Mouse (Mus musculus): ENCODE measurements around the gene Sacs. TPM values are rescaled to one million over a fixed set of nuclear protein-coding genes. Genes with fewer than 3 reads are reported as not detected.
A peak's percentile ranks its signal among the peaks of the same experiment; 100 is the strongest.
"Not testable (repeated sequence)": the region's sequence is repeated elsewhere in the genome, so short reads cannot be mapped to it uniquely, and the experiment has no call there.

Sacs gene
- polyA plus RNA-seq (2015; fragmentation: Nextera tagmentation; extraction: Ambion mirVana), result 7.5 and 8.0 TPM in 2 replicates

GRCm38 (mm10) chr14:61137994-61138726 is at the start of gene Sacs:
Sacs (plus strand) TSS chr14:61138457.
- H3K36me3 ChIP-seq, result no peaks in the 10 kb centered on the region
- peaks cover 18% of the 10 kb centered on the region for H3K4me1 ChIP-seq
- WGBS, result 2% methylated on average over 23 of the region's 23 CpGs
- H3K4me3 ChIP-seq (replicated peaks), result peak within 1 kb of the TSS; percentile 60
- H3K27me3 ChIP-seq (replicated peaks), result no peaks in the 10 kb centered on the region
- H3K9me3 ChIP-seq (replicated peaks), result no peaks in the 10 kb centered on the region
- peak within 1 kb of the TSS; percentile 82 for H3K27ac ChIP-seq (replicated peaks)
- H3K4me2 ChIP-seq, result peak within 1 kb of the TSS; percentile 64
- H3K9ac ChIP-seq (replicated peaks), result peak within 1 kb of the TSS; percentile 66
- peak; percentile 93 for ATAC-seq (ENCODE audit: low FRiP score)

GRCm38 (mm10) chr14:61090955-61091354 is 47.3 kb upstream of the Sacs start:
- Histone ChIP-seq H3K4me3 (replicated peaks) (no peak overlapping the region), H3K27me3 (replicated peaks) (no peaks in the 10 kb centered on the region), H3K36me3 (no peaks in the 10 kb centered on the region), H3K27ac (replicated peaks) (no peak overlapping the region), H3K9me3 (replicated peaks) (no peaks in the 10 kb centered on the region), H3K9ac (replicated peaks) (no peak overlapping the region), H3K4me1 (no peaks in the 10 kb centered on the region), H3K4me2 (no peak overlapping the region)
- ATAC-seq (ENCODE audit: low FRiP score), result no peak
- WGBS, result 82% methylated on average over 5 of the region's 5 CpGs

- H3K4me1 ChIP-seq, result no peaks in the 10 kb centered on the region
- ATAC-seq (ENCODE audit: low FRiP score), result no peak
- H3K27ac ChIP-seq (replicated peaks), result no peak overlapping the region
- H3K4me3 ChIP-seq (replicated peaks), result no peak overlapping the region
- no peaks in the 10 kb centered on the region for H3K9me3 ChIP-seq (replicated peaks)
- 88% methylated on average over 3 of the region's 3 CpGs for WGBS
- no peak overlapping the region for H3K4me2 ChIP-seq
- no peaks in the 10 kb centered on the region for H3K36me3 ChIP-seq
- H3K27me3 ChIP-seq (replicated peaks), result no peaks in the 10 kb centered on the region
- no peak overlapping the region for H3K9ac ChIP-seq (replicated peaks)
Measured at GRCm38 (mm10) chr14:61092073-61092472, 46.2 kb upstream of the Sacs start.

GRCm38 (mm10) chr14:61097974-61098625 is 40.2 kb upstream of the Sacs start:
- Histone ChIP-seq H3K4me2 (no peak overlapping the region), H3K27ac (replicated peaks) (no peak overlapping the region), H3K9me3 (replicated peaks) (no peaks in the 10 kb centered on the region), H3K4me1 (no peaks in the 10 kb centered on the region), H3K27me3 (replicated peaks) (no peaks in the 10 kb centered on the region), H3K9ac (replicated peaks) (no peak overlapping the region), H3K4me3 (replicated peaks) (no peak overlapping the region), H3K36me3 (no peaks in the 10 kb centered on the region)
- 82% methylated on average over 12 of the region's 12 CpGs for WGBS
- no peak for ATAC-seq (ENCODE audit: low FRiP score)

GRCm38 (mm10) chr14:61100736-61101135 is 37.5 kb upstream of the Sacs start:
- Histone ChIP-seq H3K4me3 (replicated peaks) (no peak overlapping the region), H3K27ac (replicated peaks) (no peak overlapping the region), H3K9me3 (replicated peaks) (no peaks in the 10 kb centered on the region), H3K27me3 (replicated peaks) (no peaks in the 10 kb centered on the region), H3K4me1 (no peaks in the 10 kb centered on the region), H3K4me2 (no peak overlapping the region), H3K9ac (replicated peaks) (no peak overlapping the region), H3K36me3 (no peaks in the 10 kb centered on the region)
- WGBS, result 94% methylated on average over 6 of the region's 6 CpGs
- ATAC-seq (ENCODE audit: low FRiP score), result no peak

- no peaks in the 10 kb centered on the region for H3K36me3 ChIP-seq
- H3K9ac ChIP-seq (replicated peaks), result no peak overlapping the region
- H3K27ac ChIP-seq (replicated peaks), result no peak overlapping the region
- no peaks in the 10 kb centered on the region for H3K4me1 ChIP-seq
- WGBS, result 75% methylated on average over 8 of the region's 8 CpGs
- H3K4me2 ChIP-seq, result no peak overlapping the region
- no peak for ATAC-seq (ENCODE audit: low FRiP score)
- H3K9me3 ChIP-seq (replicated peaks), result no peaks in the 10 kb centered on the region
- no peak overlapping the region for H3K4me3 ChIP-seq (replicated peaks)
- no peaks in the 10 kb centered on the region for H3K27me3 ChIP-seq (replicated peaks)
Measured at GRCm38 (mm10) chr14:61106404-61106803, 31.9 kb upstream of the Sacs start.

GRCm38 (mm10) chr14:61108625-61109024 is 29.6 kb upstream of the Sacs start:
- no peak for ATAC-seq (ENCODE audit: low FRiP score)
- no peaks in the 10 kb centered on the region for H3K36me3 ChIP-seq
- 80% methylated on average over 2 of the region's 2 CpGs for WGBS

GRCm38 (mm10) chr14:61112404-61112803 is 25.9 kb upstream of the Sacs start:
- Histone ChIP-seq H3K9ac (replicated peaks) (no peak overlapping the region), H3K4me2 (peak overlapping the region; percentile 25; the same call in 1 of the 2 replicates)
- ATAC-seq (ENCODE audit: low FRiP score), result 0 out of 2 replicates have a peak, but pooled peaks have one; percentile 55

More at GRCm38 (mm10) chr14:61108625-61109024, 29.6 kb upstream of the Sacs start:
- no peak overlapping the region for H3K4me2 ChIP-seq
- H3K4me1 ChIP-seq, result peaks cover 2% of the 10 kb centered on the region
- H3K4me3 ChIP-seq (replicated peaks), result no peak overlapping the region
- no peak overlapping the region for H3K27ac ChIP-seq (replicated peaks)
- no peaks in the 10 kb centered on the region for H3K27me3 ChIP-seq (replicated peaks)
- no peaks in the 10 kb centered on the region for H3K9me3 ChIP-seq (replicated peaks)
- no peak overlapping the region for H3K9ac ChIP-seq (replicated peaks)

GRCm38 (mm10) chr14:61124755-61125154 is 13.5 kb upstream of the Sacs start:
- H3K4me3 ChIP-seq (replicated peaks), result no peak overlapping the region
- no peak overlapping the region for H3K4me2 ChIP-seq

More at GRCm38 (mm10) chr14:61112404-61112803, 25.9 kb upstream of the Sacs start:
- 5% methylated on average over 11 of the region's 11 CpGs for WGBS
- Histone ChIP-seq H3K4me1 (peaks cover 2% of the 10 kb centered on the region), H3K4me3 (replicated peaks) (no peak overlapping the region), H3K27me3 (replicated peaks) (no peaks in the 10 kb centered on the region), H3K36me3 (no peaks in the 10 kb centered on the region), H3K27ac (replicated peaks) (no peak overlapping the region), H3K9me3 (replicated peaks) (no peaks in the 10 kb centered on the region)

GRCm38 (mm10) chr14:61125201-61125600 is 13.1 kb upstream of the Sacs start:
- no peaks in the 10 kb centered on the region for H3K36me3 ChIP-seq
- H3K27ac ChIP-seq (replicated peaks), result no peak overlapping the region
- WGBS, result 88% methylated on average over 6 of the region's 6 CpGs
- no peak overlapping the region for H3K4me3 ChIP-seq (replicated peaks)
- no peaks in the 10 kb centered on the region for H3K9me3 ChIP-seq (replicated peaks)
- ATAC-seq (ENCODE audit: low FRiP score), result no peak
- no peak overlapping the region for H3K9ac ChIP-seq (replicated peaks)
- H3K27me3 ChIP-seq (replicated peaks), result no peaks in the 10 kb centered on the region
- H3K4me1 ChIP-seq, result no peaks in the 10 kb centered on the region
- no peak overlapping the region for H3K4me2 ChIP-seq

More at GRCm38 (mm10) chr14:61124755-61125154, 13.5 kb upstream of the Sacs start:
- WGBS, result 90% methylated on average over 5 of the region's 5 CpGs
- Histone ChIP-seq H3K9ac (replicated peaks) (no peak overlapping the region), H3K9me3 (replicated peaks) (no peaks in the 10 kb centered on the region), H3K27ac (replicated peaks) (no peak overlapping the region), H3K27me3 (replicated peaks) (no peaks in the 10 kb centered on the region), H3K4me1 (no peaks in the 10 kb centered on the region), H3K36me3 (no peaks in the 10 kb centered on the region)
- no peak for ATAC-seq (ENCODE audit: low FRiP score)

- H3K36me3 ChIP-seq; H3K4me2 ChIP-seq; H3K27ac ChIP-seq (replicated peaks); ATAC-seq (ENCODE audit: low FRiP score); H3K9me3 ChIP-seq (replicated peaks); H3K4me1 ChIP-seq; H3K27me3 ChIP-seq (replicated peaks); H3K9ac ChIP-seq (replicated peaks); H3K4me3 ChIP-seq (replicated peaks): not testable (repeated sequence)
- 83% methylated on average over 6 of the region's 6 CpGs for WGBS
Measured at GRCm38 (mm10) chr14:61127365-61127764, 10.9 kb upstream of the Sacs start.

- WGBS, result 80% methylated on average over 7 of the region's 7 CpGs
- no peak overlapping the region for H3K9ac ChIP-seq (replicated peaks)
Measured at GRCm38 (mm10) chr14:61128961-61129507, 9.2 kb upstream of the Sacs start.

More at GRCm38 (mm10) chr14:61128961-61129507, 9.2 kb upstream of the Sacs start:
- no peaks in the 10 kb centered on the region for H3K27me3 ChIP-seq (replicated peaks)
- no peaks in the 10 kb centered on the region for H3K4me1 ChIP-seq
- no peaks in the 10 kb centered on the region for H3K9me3 ChIP-seq (replicated peaks)
- no peak overlapping the region for H3K4me2 ChIP-seq
- H3K36me3 ChIP-seq, result no peaks in the 10 kb centered on the region
- H3K4me3 ChIP-seq (replicated peaks), result no peak overlapping the region
- ATAC-seq (ENCODE audit: low FRiP score), result no peak
- H3K27ac ChIP-seq (replicated peaks), result no peak overlapping the region

All from neural tube, embryonic 15.5 days (tissue).